Mouse (Mus musculus): ENCODE data around the gene Lig4. TPM values are rescaled to one million over a fixed set of nuclear protein-coding genes. Genes with fewer than 3 reads are reported as not detected.

Lig4 gene
- total and polyA plus RNA-seq, 2 experiments, result 0.97 to 1.9 TPM

- H3K4me1 ChIP-seq (ENCODE audit: control insufficient read depth, insufficient read depth, low read length), result no peaks in the 10 kb centered on the region
- H3K79me2 ChIP-seq (ENCODE audit: control insufficient read depth, insufficient read depth, low read length), result no peaks in the 10 kb centered on the region
- no peak overlapping the region for H3K27ac ChIP-seq (replicated peaks; ENCODE audit: insufficient read depth, low read depth, low read length)
- DNase-seq (ENCODE audit: extremely low read depth, low read depth, low spot score), result no peak
- 56% methylated on average over 10 of the region's 10 CpGs for WGBS
- no peaks in the 10 kb centered on the region for H3K27me3 ChIP-seq (ENCODE audit: control insufficient read depth, insufficient read depth, low read length)
- no peak overlapping the region for H3K9ac ChIP-seq (ENCODE audit: low read depth, low read length)
- no peak overlapping the region for H3K4me3 ChIP-seq (ENCODE audit: insufficient read depth, low read depth, low read length)
- TF ChIP-seq POLR2A (IDR thresholded peaks at IDR 0.05; ENCODE audit: extremely low read depth, insufficient read depth, low read length) (no peak), CTCF (IDR thresholded peaks at IDR 0.05; ENCODE audit: low read depth, low read length) (no peak)
- no peaks in the 10 kb centered on the region for H3K36me3 ChIP-seq (ENCODE audit: control insufficient read depth, insufficient read depth, low read length)
These were observed 28.2 kb downstream of the Lig4 start for GRCm38 (mm10) chr8:9949134-9949890.

GRCm38 (mm10) chr8:9935574-9935973 lies 41.9 kb downstream of the Lig4 start:
- DNase-seq (ENCODE audit: extremely low read depth, low read depth, low spot score), result no peak
- Histone ChIP-seq H3K9ac (ENCODE audit: low read depth, low read length) (no peak overlapping the region), H3K27ac (replicated peaks; ENCODE audit: insufficient read depth, low read depth, low read length) (no peak overlapping the region), H3K36me3 (ENCODE audit: control insufficient read depth, insufficient read depth, low read length) (no peaks in the 10 kb centered on the region), H3K4me3 (ENCODE audit: insufficient read depth, low read depth, low read length) (no peak overlapping the region), H3K27me3 (ENCODE audit: control insufficient read depth, insufficient read depth, low read length) (no peaks in the 10 kb centered on the region), H3K79me2 (ENCODE audit: control insufficient read depth, insufficient read depth, low read length) (no peaks in the 10 kb centered on the region), H3K4me1 (ENCODE audit: control insufficient read depth, insufficient read depth, low read length) (no peaks in the 10 kb centered on the region)
- WGBS, result 58% methylated on average over 7 of the region's 7 CpGs
- TF ChIP-seq CTCF (IDR thresholded peaks at IDR 0.05; ENCODE audit: low read depth, low read length), result no peak
- no peak for TF ChIP-seq POLR2A (IDR thresholded peaks at IDR 0.05; ENCODE audit: extremely low read depth, insufficient read depth, low read length)

GRCm38 (mm10) chr8:9934891-9935565 lies 42.5 kb downstream of the Lig4 start:
- TF ChIP-seq POLR2A (IDR thresholded peaks at IDR 0.05; ENCODE audit: extremely low read depth, insufficient read depth, low read length) (no peak), CTCF (IDR thresholded peaks at IDR 0.05; ENCODE audit: low read depth, low read length) (peak; percentile 34; the same call in 1 of the 2 replicates)
- H3K27me3 ChIP-seq (ENCODE audit: control insufficient read depth, insufficient read depth, low read length), result no peaks in the 10 kb centered on the region
- 9% methylated on average over 10 of the region's 10 CpGs for WGBS
- no peaks in the 10 kb centered on the region for H3K36me3 ChIP-seq (ENCODE audit: control insufficient read depth, insufficient read depth, low read length)
- no peak overlapping the region for H3K4me3 ChIP-seq (ENCODE audit: insufficient read depth, low read depth, low read length)
- H3K4me1 ChIP-seq (ENCODE audit: control insufficient read depth, insufficient read depth, low read length), result no peaks in the 10 kb centered on the region
- H3K9ac ChIP-seq (ENCODE audit: low read depth, low read length), result no peak overlapping the region
- no peak overlapping the region for H3K27ac ChIP-seq (replicated peaks; ENCODE audit: insufficient read depth, low read depth, low read length)
- peak; percentile 30 for DNase-seq (ENCODE audit: extremely low read depth, low read depth, low spot score)
- H3K79me2 ChIP-seq (ENCODE audit: control insufficient read depth, insufficient read depth, low read length), result no peaks in the 10 kb centered on the region

- Histone ChIP-seq H3K79me2 (ENCODE audit: control insufficient read depth, insufficient read depth, low read length) (no peaks in the 10 kb centered on the region), H3K27me3 (ENCODE audit: control insufficient read depth, insufficient read depth, low read length) (no peaks in the 10 kb centered on the region), H3K4me1 (ENCODE audit: control insufficient read depth, insufficient read depth, low read length) (no peaks in the 10 kb centered on the region), H3K36me3 (ENCODE audit: control insufficient read depth, insufficient read depth, low read length) (no peaks in the 10 kb centered on the region), H3K4me3 (ENCODE audit: insufficient read depth, low read depth, low read length) (no peak overlapping the region), H3K27ac (replicated peaks; ENCODE audit: insufficient read depth, low read depth, low read length) (no peak overlapping the region), H3K9ac (ENCODE audit: low read depth, low read length) (no peak overlapping the region)
- TF ChIP-seq CTCF (IDR thresholded peaks at IDR 0.05; ENCODE audit: low read depth, low read length), result no peak
- no peak for TF ChIP-seq POLR2A (IDR thresholded peaks at IDR 0.05; ENCODE audit: extremely low read depth, insufficient read depth, low read length)
- DNase-seq (ENCODE audit: extremely low read depth, low read depth, low spot score), result no peak
These were observed 44.8 kb downstream of the Lig4 start for GRCm38 (mm10) chr8:9932711-9933110.

GRCm38 (mm10) chr8:9929746-9930445 lies 47.6 kb downstream of the Lig4 start:
- Histone ChIP-seq H3K79me2 (ENCODE audit: control insufficient read depth, insufficient read depth, low read length) (no peaks in the 10 kb centered on the region), H3K9ac (ENCODE audit: low read depth, low read length) (no peak overlapping the region), H3K36me3 (ENCODE audit: control insufficient read depth, insufficient read depth, low read length) (no peaks in the 10 kb centered on the region), H3K4me3 (ENCODE audit: insufficient read depth, low read depth, low read length) (no peak overlapping the region), H3K27me3 (ENCODE audit: control insufficient read depth, insufficient read depth, low read length) (no peaks in the 10 kb centered on the region), H3K4me1 (ENCODE audit: control insufficient read depth, insufficient read depth, low read length) (no peaks in the 10 kb centered on the region), H3K27ac (replicated peaks; ENCODE audit: insufficient read depth, low read depth, low read length) (no peak overlapping the region)
- no peak for DNase-seq (ENCODE audit: extremely low read depth, low read depth, low spot score)
- TF ChIP-seq CTCF (IDR thresholded peaks at IDR 0.05; ENCODE audit: low read depth, low read length) (no peak), POLR2A (IDR thresholded peaks at IDR 0.05; ENCODE audit: extremely low read depth, insufficient read depth, low read length) (no peak)
- WGBS, result 79% methylated on average over 14 of the region's 14 CpGs

Other genes starting within 250 kb of the Lig4 start
- 0.07 and 0.09 TPM in 2 replicates for gene Fam155a, start 206.5 kb downstream of the Lig4 start, total RNA-seq (2014; rRNA removed)
- not detected in 2 replicates for gene Fam155a, start 206.5 kb downstream of the Lig4 start, polyA plus RNA-seq (2012; rRNA removed)
- gene Gm10217, start 113.4 kb downstream of the Lig4 start, total RNA-seq (2014; rRNA removed), result not detected in 2 replicates
- gene Gm10217, start 113.4 kb downstream of the Lig4 start, polyA plus RNA-seq (2012; rRNA removed), result not detected in 2 replicates
- 11.8 and 12.3 TPM in 2 replicates for gene Abhd13, start within 50 bp of the Lig4 start, total RNA-seq (2014; rRNA removed)
- gene Abhd13, start within 50 bp of the Lig4 start, polyA plus RNA-seq (2012; rRNA removed), result 3.2 TPM in 2 replicates
- 0.13 and 0.37 TPM in 2 replicates for gene Tnfsf13b, start 28.8 kb upstream of the Lig4 start, total RNA-seq (2014; rRNA removed)
- gene Tnfsf13b, start 28.8 kb upstream of the Lig4 start, polyA plus RNA-seq (2012; rRNA removed), result 0.11 and 0.20 TPM in 2 replicates
- under 0.01 TPM in 1 of 2 replicates, not detected in the other for gene Myo16, start 176.2 kb upstream of the Lig4 start, total RNA-seq (2014; rRNA removed)
- gene Myo16, start 176.2 kb upstream of the Lig4 start, polyA plus RNA-seq (2012; rRNA removed), result not detected in 2 replicates

Measured in liver, adult 2 months (tissue).